Mouse (Mus musculus) lung, postnatal 0 days (tissue): ENCODE results near the gene Scly.

Experiments used
- CTCF ChIP-seq: IDR thresholded peaks from 2 replicates; pipeline ENCODE4 v1.5.1; 2016; ENCODE audit warnings: antibody characterized with exemption, mild to moderate bottlenecking
- EP300 ChIP-seq: IDR thresholded peaks from 2 replicates; pipeline ENCODE4 v1.6.1; 2016; ENCODE audit warnings: antibody characterized with exemption, mild to moderate bottlenecking, control low read depth

- no peak for TF ChIP-seq CTCF
- no peak for TF ChIP-seq EP300
Measured at GRCm38 (mm10) chr1:91325488-91326042, 27.4 kb downstream of the Scly start.
